Mouse (Mus musculus): ENCODE data around the gene Cnr2.

Cnr2 gene

GRCm38 (mm10) chr4:135964426-135964825, 69.2 kb downstream of the Cnr2 start:
- peak; percentile 58 for DNase-seq (ENCODE audit: low spot score)

- DNase-seq (ENCODE audit: low spot score), result no peak
Measured at GRCm38 (mm10) chr4:135965113-135965512, 69.9 kb downstream of the Cnr2 start.

- DNase-seq (ENCODE audit: low spot score), result no peak
Measured at GRCm38 (mm10) chr4:135966283-135966682, 71.1 kb downstream of the Cnr2 start.

GRCm38 (mm10) chr4:135967086-135967760, 72.0 kb downstream of the Cnr2 start:
- no peak for DNase-seq (ENCODE audit: low spot score)

- no peak for DNase-seq (ENCODE audit: low spot score)
Measured at GRCm38 (mm10) chr4:135968271-135968869, 73.2 kb downstream of the Cnr2 start.

GRCm38 (mm10) chr4:135969070-135969750, 74.0 kb downstream of the Cnr2 start:
- DNase-seq (ENCODE audit: low spot score), result no peak
